ENCODE assay signal across 8 mouse cellular contexts in genomic region chr9:78588411-78589033, GRCm38 (mm10). TPM values are rescaled to one million over a fixed set of nuclear protein-coding genes. Genes with fewer than 3 reads are reported as not detected.
DNase-seq lines count a peak whose midpoint lies in the region; ATAC-seq and TF ChIP-seq lines count a peak whose summit lies in the region.

No protein-coding gene starts in this region.

- H3K4me3 ChIP-seq in left cerebral cortex, adult 2 months = peak overlapping the region; percentile 87
- peak overlapping the region; percentile 76 for H3K4me3 ChIP-seq in intestine, embryonic 16.5 days (ENCODE audit: low read length)
- peak overlapping the region; percentile 63 for H3K4me3 ChIP-seq in lung, embryonic 15.5 days
- peak overlapping the region; percentile 63 for H3K4me3 ChIP-seq in neural tube, embryonic 13.5 days

- TF ChIP-seq CTCF in left cerebral cortex, adult 2 months (IDR thresholded peaks at IDR 0.05) = no peak

- 0 out of 2 replicates have a peak overlapping the region, but pooled peaks have one; percentile 12 for H3K9ac ChIP-seq in intestine, embryonic 16.5 days (ENCODE audit: low read depth, low read length)
- no peak overlapping the region for H3K9ac ChIP-seq in lung, embryonic 15.5 days
- peak overlapping the region; percentile 55; the same call in 1 of the 2 replicates for H3K9ac ChIP-seq in neural tube, embryonic 13.5 days

- ATAC-seq in granulocyte monocyte progenitor cell, adult 5-6 weeks (replicated peaks; ENCODE audit: poor library complexity, severe bottlenecking) = peak; percentile 61
- ATAC-seq in intestine, embryonic 16.5 days = peak; percentile 49
- ATAC-seq in lung, embryonic 15.5 days (ENCODE audit: borderline replicate concordance, extremely low read depth, low FRiP score, low TSS enrichment) = peak; percentile 30; the same call in 1 of the 2 replicates
- peak; percentile 52 for ATAC-seq in neural tube, embryonic 13.5 days (ENCODE audit: low read depth)

- no peaks in the 10 kb centered on the region for H3K36me3 ChIP-seq in intestine, embryonic 16.5 days (ENCODE audit: control insufficient read depth, insufficient read depth, low read length)
- no peaks in the 10 kb centered on the region for H3K36me3 ChIP-seq in lung, embryonic 15.5 days
- peaks cover 7% of the 10 kb centered on the region for H3K36me3 ChIP-seq in neural tube, embryonic 13.5 days

- peak overlapping the region; percentile 83 for H3K27ac ChIP-seq in left cerebral cortex, adult 2 months
- H3K27ac ChIP-seq in intestine, embryonic 16.5 days (ENCODE audit: low read length) = peak overlapping the region; percentile 79
- H3K27ac ChIP-seq in lung, embryonic 15.5 days = 0 out of 2 replicates have a peak overlapping the region, but pooled peaks have one; percentile 15
- peak overlapping the region; percentile 78 for H3K27ac ChIP-seq in neural tube, embryonic 13.5 days (replicated peaks)

- H3K4me1 ChIP-seq in intestine, embryonic 16.5 days (ENCODE audit: control insufficient read depth, insufficient read depth, low read length) = peaks cover 7% of the 10 kb centered on the region; the same call in 1 of the 2 replicates
- H3K4me1 ChIP-seq in lung, embryonic 15.5 days = peaks cover 11% of the 10 kb centered on the region; the same call in 1 of the 2 replicates
- H3K4me1 ChIP-seq in neural tube, embryonic 13.5 days (replicated peaks) = peaks cover 12% of the 10 kb centered on the region

- 55% methylated on average over 10 of the region's 10 CpGs for WGBS in intestine, embryonic 16.5 days
- 77% methylated on average over 10 of the region's 10 CpGs for WGBS in lung, embryonic 15.5 days
- WGBS in neural tube, embryonic 13.5 days = 76% methylated on average over 10 of the region's 10 CpGs

- peak in 1 of 2 experiments; percentile 18 for DNase-seq in left cerebral cortex, adult 2 months (ENCODE audit: extremely low spot score in 1 of 2, low spot score in 2 of 2)
- DNase-seq in left cerebral cortex, adult 8-10 months (ENCODE audit: low spot score in 2 of 2) = no peak
- peak; percentile 34 for DNase-seq in brain, adult 2 months (ENCODE audit: low read depth, low spot score)
- no peak for DNase-seq in embryo, embryonic 9.5 days (ENCODE audit: extremely low spot score)

- no peaks in the 10 kb centered on the region for H3K9me3 ChIP-seq in intestine, embryonic 16.5 days (ENCODE audit: control insufficient read depth, low read length)
- no peaks in the 10 kb centered on the region for H3K9me3 ChIP-seq in lung, embryonic 15.5 days
- no peaks in the 10 kb centered on the region for H3K9me3 ChIP-seq in neural tube, embryonic 13.5 days

- intact Hi-C loops in left cerebral cortex, adult 2 months (cut with DNase I) = no loop called here

- H3K4me2 ChIP-seq in intestine, embryonic 16.5 days (ENCODE audit: low read depth, low read length) = peak overlapping the region; percentile 60
- H3K4me2 ChIP-seq in lung, embryonic 15.5 days = peak overlapping the region; percentile 58
- H3K4me2 ChIP-seq in neural tube, embryonic 13.5 days = peak overlapping the region; percentile 61

- no peaks in the 10 kb centered on the region for H3K27me3 ChIP-seq in intestine, embryonic 16.5 days (replicated peaks; ENCODE audit: control insufficient read depth, insufficient read depth, low read length)
- no peaks in the 10 kb centered on the region for H3K27me3 ChIP-seq in lung, embryonic 15.5 days
- H3K27me3 ChIP-seq in neural tube, embryonic 13.5 days = no peaks in the 10 kb centered on the region

RNA-seq across cellular contexts. Expression of gene Slc17a5, which starts 0.7 kb away (rescaled TPM):
- 10 to 100 TPM; 16.1 to 17.3 TPM for total RNA-seq in left cerebral cortex, adult 2 months (2021)
- total RNA-seq in left cerebral cortex, adult 8-10 months (2022) = 10 to 100 TPM; 17.2 to 20.3 (median 19.2) TPM
- total RNA-seq in granulocyte monocyte progenitor cell, adult 5-6 weeks (2014; fragmentation: Nextera tagmentation) = 5.5 and 11.3 TPM in 2 replicates
- 8.9 and 11.5 TPM in 2 replicates for total RNA-seq in granulocyte monocyte progenitor cell, adult 5-6 weeks (2017)
- 91.1 and 136 TPM in 2 replicates for polyA plus RNA-seq in intestine, embryonic 16.5 days (2015; fragmentation: Nextera tagmentation; extraction: Ambion mirVana)
- 13.3 and 13.7 TPM in 2 replicates for polyA plus RNA-seq in lung, embryonic 15.5 days (2015; fragmentation: Nextera tagmentation; extraction: Ambion mirVana)
- polyA plus RNA-seq in neural tube, embryonic 13.5 days (2015; fragmentation: Nextera tagmentation; extraction: Ambion mirVana) = 15.6 and 19.8 TPM in 2 replicates

RNA-seq across cellular contexts. Expression of gene Cd109, which starts 26.8 kb away (rescaled TPM):
- under 1 TPM; 0.47 to 0.93 TPM for total RNA-seq in left cerebral cortex, adult 2 months (2021)
- total RNA-seq in left cerebral cortex, adult 8-10 months (2022) = 1 to 10 TPM in 3 of 4 experiments, under 1 TPM in 1; 0.53 to 1.5 (median 1.2) TPM
- total RNA-seq in granulocyte monocyte progenitor cell, adult 5-6 weeks (2014; fragmentation: Nextera tagmentation) = not detected in 2 replicates
- not detected in 2 replicates for total RNA-seq in granulocyte monocyte progenitor cell, adult 5-6 weeks (2017)
- 4.1 and 4.9 TPM in 2 replicates for polyA plus RNA-seq in intestine, embryonic 16.5 days (2015; fragmentation: Nextera tagmentation; extraction: Ambion mirVana)
- polyA plus RNA-seq in lung, embryonic 15.5 days (2015; fragmentation: Nextera tagmentation; extraction: Ambion mirVana) = 9.8 and 10.8 TPM in 2 replicates
- polyA plus RNA-seq in neural tube, embryonic 13.5 days (2015; fragmentation: Nextera tagmentation; extraction: Ambion mirVana) = 1.4 and 2.4 TPM in 2 replicates

Comparison
In these comparisons a context has a peak if more than half of its experiments do, and no peak if none do; other contexts are left out.
1. H3K27ac ChIP-seq: peak in every context shown above with its lines; median percentile 83 in left cerebral cortex, adult 2 months; 79 in intestine, embryonic 16.5 days; 78 in neural tube, embryonic 13.5 days; 15 in lung, embryonic 15.5 days.